Mouse (Mus musculus): ENCODE measurements around the gene Ambra1.

DNA sequence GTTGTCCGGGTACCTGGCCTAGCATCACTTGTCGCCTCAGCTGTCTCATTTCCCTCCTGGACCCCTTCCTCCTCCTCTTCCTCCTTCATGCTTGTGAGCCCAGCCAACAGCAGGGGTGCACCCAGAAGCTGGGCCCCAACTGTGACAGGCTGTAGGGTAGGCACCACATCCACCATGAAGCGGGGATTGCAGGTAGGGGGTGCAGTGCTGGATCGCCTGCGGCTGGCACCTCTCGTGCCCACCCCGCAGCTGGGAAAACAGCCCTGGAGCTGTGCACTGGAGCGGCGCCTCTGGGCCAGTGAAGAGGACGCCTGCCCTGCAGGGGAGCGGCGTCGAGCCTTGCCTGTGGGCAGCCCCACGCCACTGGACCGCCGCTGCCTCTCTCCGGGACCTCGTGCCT lies 215.5 kb downstream of the Ambra1 start, which contains the start of gene Gm9821:
- TF ChIP-seq CTCF (IDR thresholded peaks at IDR 0.05; ENCODE audit: extremely low read depth, insufficient read depth, low read length) (no peak), POLR2A (IDR thresholded peaks at IDR 0.05; ENCODE audit: extremely low read depth, insufficient read depth, low read length) (no peak)
